Mouse (Mus musculus) kidney, embryonic 16.5 days (tissue): ENCODE data around the gene Prm1. TPM values are rescaled to one million over a fixed set of nuclear protein-coding genes. Genes with fewer than 3 reads are reported as not detected.
A peak's percentile ranks its signal among the peaks of the same experiment; 100 is the strongest.
"Not testable (repeated sequence)": the region's sequence is repeated elsewhere in the genome, so short reads cannot be mapped to it uniquely, and the experiment has no call there.

Source experiments
- ATAC-seq: fragments of 200-750 bp; cut with Nextera tagmentation; 2 replicates; pipeline ENCODE4 v1.8.0; 2017; ENCODE audit warnings: moderate TSS enrichment; ENCODE audit not compliant: low FRiP score, low TSS enrichment
- H3K27ac ChIP-seq: fragments of 300-500 bp; sonication (generic); 2 replicates; pipeline ENCODE4 v1.5.1; 2014; ENCODE audit warnings: low read length
- H3K27me3 ChIP-seq: fragments of 300-500 bp; sonication (generic); 2 replicates; pipeline ENCODE4 v1.6.1; 2014; ENCODE audit warnings: low read length, control low read depth, mixed read lengths; ENCODE audit not compliant: insufficient read depth
- H3K36me3 ChIP-seq: fragments of 300-500 bp; sonication (generic); 2 replicates; pipeline ENCODE4 v1.6.1; 2014; ENCODE audit warnings: low read length, control low read depth, mixed read lengths; ENCODE audit not compliant: insufficient read depth
- H3K4me1 ChIP-seq: fragments of 300-500 bp; sonication (generic); 2 replicates; pipeline ENCODE4 v1.6.1; 2014; ENCODE audit warnings: low read length, control low read depth, mixed read lengths; ENCODE audit not compliant: insufficient read depth
- H3K4me2 ChIP-seq: fragments of 300-500 bp; sonication (generic); replicated peaks from 2 replicates; pipeline ENCODE4 v1.6.1; 2014; ENCODE audit warnings: low read depth, low read length
- H3K4me3 ChIP-seq: fragments of 300-500 bp; sonication (generic); 2 replicates; pipeline ENCODE4 v1.5.1; 2014; ENCODE audit warnings: mild to moderate bottlenecking, low read length
- H3K9ac ChIP-seq: fragments of 300-500 bp; sonication (generic); replicated peaks from 2 replicates; pipeline ENCODE4 v1.6.1; 2014; ENCODE audit warnings: low read length
- H3K9me3 ChIP-seq: fragments of 300-500 bp; sonication (generic); 2 replicates; pipeline ENCODE4 v1.6.1; 2016; ENCODE audit warnings: low read length, control low read depth
- WGBS: fragments of 180-500 bp; shearing (Covaris S2); extraction: QIAGEN DNeasy Blood & Tissue Kit; methylation state at CpG from one replicate; pipeline ENCODE4 v1.1.7; 2014; 5-methylcytosine and 5-hydroxymethylcytosine counted together
- polyA plus RNA-seq: library from polyadenylated mRNA; unstranded; fragments of >200 nt; fragmentation: Nextera tagmentation; extraction: Ambion mirVana; gene quantifications from 2 replicates; pipeline ENCODE4 v1.2.1, GENCODE M21; 2015

Prm1 gene
- not detected in 2 replicates for polyA plus RNA-seq

DNA sequence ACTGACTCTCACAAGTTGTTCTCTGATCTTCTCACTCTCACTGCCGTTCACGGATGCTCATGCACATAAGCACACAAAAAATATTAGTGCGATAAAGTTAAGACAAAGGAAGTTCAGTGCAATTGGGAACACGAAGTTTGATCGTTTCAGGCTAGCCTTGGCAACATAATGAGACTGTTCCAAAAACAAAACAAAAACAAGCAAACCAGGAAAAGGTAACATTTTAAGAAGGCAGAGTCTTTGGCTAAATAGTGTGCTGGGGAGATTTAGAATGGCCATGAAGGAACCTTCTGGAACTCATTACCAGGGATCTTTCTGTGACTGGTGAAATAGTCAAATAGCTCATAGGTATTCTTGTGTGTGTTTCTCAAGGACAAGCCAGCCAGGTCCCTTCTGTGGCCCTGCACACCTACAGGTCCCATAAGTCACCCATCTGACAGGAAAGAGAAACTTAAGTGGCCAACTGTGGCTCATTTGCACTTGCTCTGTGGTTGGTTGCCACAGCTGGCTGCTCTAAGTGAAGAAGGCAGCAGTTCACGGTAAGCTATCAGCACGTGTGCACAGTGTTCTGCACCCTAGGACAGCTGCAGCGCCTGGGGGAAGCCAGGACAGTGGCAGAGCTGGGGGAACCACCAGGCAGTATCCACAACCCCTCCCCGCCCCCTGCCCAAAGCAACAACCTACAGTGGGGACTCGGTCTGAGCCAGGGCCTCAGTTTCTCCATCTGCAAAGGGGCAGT is at the start of gene Prm1:
Gene Prm1, minus strand, starts transcription at position 51 of the 739 bp plus-strand sequence.
- H3K9me3 ChIP-seq: no peaks in the 10 kb centered on the region
- ATAC-seq: no peak
- WGBS: 71% methylated on average over 10 of the region's 10 CpGs
- no peaks in the 10 kb centered on the region for H3K4me1 ChIP-seq
- no peaks in the 10 kb centered on the region for H3K36me3 ChIP-seq
- H3K27ac ChIP-seq: no peak within 1 kb of the TSS
- H3K4me2 ChIP-seq: no peak within 1 kb of the TSS
- no peaks in the 10 kb centered on the region for H3K27me3 ChIP-seq
- H3K4me3 ChIP-seq: no peak within 1 kb of the TSS
- no peak within 1 kb of the TSS for H3K9ac ChIP-seq

DNA sequence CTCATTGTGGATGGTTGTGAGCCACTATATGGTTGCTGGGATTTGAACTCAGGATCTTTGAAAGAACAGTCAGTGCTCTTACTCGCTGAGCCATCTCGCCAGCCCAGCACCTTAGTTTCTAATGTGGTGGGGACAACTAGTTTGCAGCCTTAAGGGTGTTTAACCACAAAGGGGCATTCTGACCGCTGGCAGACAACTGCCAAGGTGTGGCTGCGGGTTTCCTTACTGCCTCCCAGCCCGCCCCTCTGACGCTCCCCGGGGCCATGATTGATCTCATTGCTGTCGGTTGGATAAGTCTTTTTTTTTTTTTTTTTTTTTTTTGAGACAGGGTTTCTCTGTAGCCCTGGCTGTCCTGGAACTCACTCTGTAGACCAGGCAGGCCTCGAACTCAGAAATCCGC is 46.6 kb upstream of the Prm1 start:
- ATAC-seq, H3K27me3 ChIP-seq, H3K9me3 ChIP-seq, H3K36me3 ChIP-seq, H3K4me1 ChIP-seq, H3K4me3 ChIP-seq, H3K27ac ChIP-seq, H3K4me2 ChIP-seq, H3K9ac ChIP-seq: not testable (repeated sequence)
- 93% methylated on average over 10 of the region's 10 CpGs for WGBS

DNA sequence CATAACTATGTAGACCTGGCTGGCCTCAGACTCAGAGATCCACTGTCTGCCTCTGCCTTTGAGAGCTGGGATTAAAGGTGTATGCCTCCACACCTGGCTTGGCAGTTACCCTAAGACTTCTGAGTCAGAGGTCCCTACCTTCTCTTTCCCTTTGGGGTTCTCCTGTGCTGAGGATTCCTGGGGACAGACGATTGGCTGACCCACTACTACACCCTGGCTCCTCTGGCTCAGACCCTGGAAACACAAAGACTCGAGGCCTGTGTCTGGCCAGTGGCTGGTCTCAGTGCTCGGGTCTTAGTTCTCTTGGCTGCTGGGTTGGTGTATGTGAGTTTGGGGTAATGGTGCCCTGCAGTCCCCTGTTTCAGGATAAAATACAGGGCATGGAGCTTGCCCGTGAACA is 45.3 kb upstream of the Prm1 start:
- ATAC-seq: no peak
- Histone ChIP-seq H3K4me1 (peaks cover 8% of the 10 kb centered on the region; the same call in 1 of the 2 replicates), H3K9me3 (no peaks in the 10 kb centered on the region), H3K36me3 (no peaks in the 10 kb centered on the region), H3K4me2 (no peak overlapping the region), H3K4me3 (no peak overlapping the region), H3K9ac (no peak overlapping the region), H3K27me3 (no peaks in the 10 kb centered on the region), H3K27ac (no peak overlapping the region)
- WGBS: 71% methylated on average over 4 of the region's 4 CpGs

DNA sequence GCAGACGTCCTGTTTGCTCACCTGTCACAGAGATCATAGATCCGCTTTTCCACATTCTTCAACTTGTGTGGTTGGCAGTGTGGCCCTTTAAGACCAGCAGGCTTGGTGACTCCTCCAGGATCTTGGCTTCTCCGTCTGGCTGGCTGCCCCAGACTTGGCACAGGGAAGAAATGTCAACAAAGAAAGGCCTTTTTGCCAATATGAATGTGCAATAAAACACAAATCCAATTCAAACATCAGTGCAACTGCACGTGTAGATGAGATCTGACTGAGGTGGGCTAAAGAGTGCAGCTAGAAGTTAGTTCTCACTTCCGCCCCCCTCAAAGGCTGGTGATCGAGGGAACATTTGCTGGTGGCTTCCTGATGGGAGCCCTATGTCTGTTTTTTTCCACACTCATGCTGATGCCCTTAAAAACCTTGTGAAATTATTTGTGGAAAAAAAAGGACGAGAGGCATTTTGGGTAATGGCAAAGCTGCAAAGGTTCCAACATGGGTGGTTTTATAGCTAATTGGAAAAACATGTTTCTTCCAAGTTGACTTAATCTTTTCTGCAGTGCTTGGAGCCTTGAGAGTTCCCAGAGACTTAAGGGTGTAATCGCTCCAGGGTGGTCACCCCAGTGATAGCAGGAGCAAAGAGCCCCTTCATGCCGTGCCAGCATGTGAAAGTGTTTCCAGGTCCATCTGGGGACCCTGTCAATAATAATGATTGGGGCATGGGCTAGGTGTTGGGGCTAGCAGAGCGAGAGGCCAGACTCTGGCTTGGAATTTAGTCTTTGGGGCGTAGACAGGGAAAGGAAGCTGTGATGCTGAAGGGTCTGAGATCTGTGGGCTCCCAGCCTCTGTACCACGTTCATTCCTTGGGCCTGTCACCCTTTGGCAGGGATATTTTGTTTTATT is 44.6 kb upstream of the Prm1 start:
- Histone ChIP-seq H3K27ac (peak overlapping the region; percentile 33; the same call in 1 of the 2 replicates), H3K36me3 (no peaks in the 10 kb centered on the region), H3K4me3 (no peak overlapping the region), H3K9ac (no peak overlapping the region), H3K9me3 (no peaks in the 10 kb centered on the region), H3K27me3 (no peaks in the 10 kb centered on the region), H3K4me1 (peaks cover 8% of the 10 kb centered on the region; the same call in 1 of the 2 replicates), H3K4me2 (no peak overlapping the region)
- no peak for ATAC-seq
- WGBS: 63% methylated on average over 12 of the region's 12 CpGs

DNA sequence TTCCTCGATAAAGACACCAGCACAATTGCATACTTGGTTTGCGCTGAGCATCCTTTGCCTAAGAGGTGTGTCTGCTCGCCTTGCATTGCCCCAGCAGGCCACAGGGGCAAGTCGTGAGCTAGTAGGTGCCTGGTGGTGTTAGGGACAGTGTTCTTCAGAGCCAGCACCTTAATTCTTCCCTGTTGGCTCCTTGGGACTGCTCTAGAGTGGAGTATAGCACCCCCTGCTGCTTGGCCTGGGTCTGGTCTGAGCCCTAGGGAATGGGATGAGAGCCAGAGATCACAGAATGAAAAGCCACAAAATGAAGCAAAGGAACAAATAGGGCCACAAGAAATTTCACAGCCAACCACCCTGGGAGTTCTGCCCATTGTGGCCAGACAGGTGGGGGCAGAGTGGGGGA is 40.9 kb upstream of the Prm1 start:
- 55% methylated on average over 4 of the region's 4 CpGs for WGBS
- Histone ChIP-seq H3K9ac (no peak overlapping the region), H3K9me3 (no peaks in the 10 kb centered on the region), H3K36me3 (no peaks in the 10 kb centered on the region), H3K4me1 (peaks cover 32% of the 10 kb centered on the region), H3K27me3 (no peaks in the 10 kb centered on the region), H3K4me3 (no peak overlapping the region), H3K27ac (no peak overlapping the region), H3K4me2 (no peak overlapping the region)
- ATAC-seq: peak; percentile 78

DNA sequence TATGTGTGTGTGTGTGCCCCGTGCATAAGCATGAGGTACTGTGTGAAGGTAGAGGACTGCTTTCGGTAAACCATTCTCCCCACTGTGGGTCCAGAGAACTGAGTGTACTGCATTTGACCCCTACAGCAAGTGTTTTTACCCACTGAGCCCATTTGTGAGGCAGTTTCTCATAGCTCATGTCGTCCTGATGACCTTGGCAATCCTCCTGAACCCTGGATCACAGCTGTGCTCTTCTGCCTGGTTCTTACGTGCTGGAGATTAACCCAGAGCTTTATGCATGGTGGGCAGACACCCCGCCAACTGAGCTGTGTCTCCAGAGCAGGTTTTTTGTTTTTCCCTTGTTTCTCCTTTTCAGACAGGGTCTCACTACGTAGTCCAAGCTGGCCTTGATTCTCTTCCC is 40.3 kb upstream of the Prm1 start:
- WGBS: 78% methylated on average over 6 of the region's 6 CpGs
- no peaks in the 10 kb centered on the region for H3K36me3 ChIP-seq
- H3K9me3 ChIP-seq: no peaks in the 10 kb centered on the region
- H3K4me3 ChIP-seq: no peak overlapping the region
- H3K27ac ChIP-seq: no peak overlapping the region
- no peak for ATAC-seq
- H3K9ac ChIP-seq: no peak overlapping the region
- H3K27me3 ChIP-seq: no peaks in the 10 kb centered on the region
- H3K4me1 ChIP-seq: peaks cover 32% of the 10 kb centered on the region
- H3K4me2 ChIP-seq: no peak overlapping the region

DNA sequence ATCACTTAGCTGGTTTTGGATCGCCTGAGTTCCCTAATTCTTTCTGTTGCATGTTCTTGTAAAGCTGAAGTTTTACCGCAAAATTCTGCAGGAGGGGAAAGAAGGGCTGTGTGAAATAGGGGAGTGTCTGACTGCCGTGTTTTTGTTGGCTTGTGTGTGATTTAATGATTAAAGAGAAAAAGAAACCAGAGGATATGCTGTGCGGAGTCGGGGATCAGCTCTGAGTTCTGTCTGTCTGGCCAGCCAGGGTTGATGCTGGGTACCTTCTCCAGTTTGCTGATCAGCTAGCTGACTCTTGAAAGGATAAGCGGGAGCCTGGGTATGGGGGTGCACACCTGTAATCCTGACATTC is 38.7 kb upstream of the Prm1 start:
- Histone ChIP-seq H3K4me1 (peaks cover 29% of the 10 kb centered on the region), H3K27me3 (no peaks in the 10 kb centered on the region), H3K9ac (peak overlapping the region; percentile 1; the same call in 1 of the 2 replicates), H3K4me2 (peak overlapping the region; percentile 60), H3K36me3 (peaks cover 5% of the 10 kb centered on the region; the same call in 1 of the 2 replicates), H3K4me3 (peak overlapping the region; percentile 36), H3K27ac (peak overlapping the region; percentile 70), H3K9me3 (no peaks in the 10 kb centered on the region)
- WGBS: 41% methylated on average over 6 of the region's 6 CpGs
- no peak for ATAC-seq

DNA sequence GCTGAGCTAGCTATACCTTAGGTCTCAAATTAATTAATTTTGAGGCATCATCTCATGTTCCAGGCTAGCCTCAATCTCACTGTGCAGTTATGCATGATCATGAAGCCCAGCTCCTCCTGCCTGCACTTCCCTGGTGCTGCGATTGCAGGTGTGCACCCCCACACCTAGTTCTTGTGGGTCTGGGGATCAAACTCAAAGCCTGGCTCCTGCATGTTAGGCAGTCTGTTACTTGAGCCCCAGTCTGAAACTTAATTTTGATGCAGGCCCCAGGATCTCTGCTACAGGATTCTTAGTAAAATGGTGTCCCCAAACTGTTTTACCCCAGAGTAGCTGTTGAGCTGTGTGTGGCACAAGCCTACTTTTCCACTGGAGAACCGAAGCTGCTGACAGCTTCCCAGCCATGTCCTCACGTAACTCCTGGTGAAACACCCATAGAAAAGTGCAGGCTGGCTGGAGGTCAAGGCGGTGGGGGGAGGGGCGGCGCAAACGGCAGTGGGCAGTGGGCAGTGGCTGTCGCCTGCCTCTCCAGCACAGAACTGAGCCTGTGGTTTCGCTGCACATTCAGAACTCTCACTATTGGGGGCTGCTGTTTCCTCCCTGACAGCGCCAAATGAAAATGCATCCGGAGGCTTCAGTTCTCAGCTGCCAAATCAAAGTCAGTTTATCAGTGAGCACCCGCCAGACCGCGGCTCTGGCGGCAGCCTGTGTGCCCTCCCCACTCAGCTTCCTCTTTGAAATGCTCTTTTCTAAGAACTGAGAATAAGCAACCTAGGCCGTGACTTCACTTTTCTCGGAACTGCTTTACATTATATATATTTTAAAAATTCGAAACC is 38.1 kb upstream of the Prm1 start:
- peaks cover 5% of the 10 kb centered on the region; the same call in 1 of the 2 replicates for H3K36me3 ChIP-seq
- peak overlapping the region; percentile 46 for H3K9ac ChIP-seq
- WGBS: 11% methylated on average over 18 of the region's 18 CpGs
- peak overlapping the region; percentile 60 for H3K4me2 ChIP-seq
- peak overlapping the region; percentile 70 for H3K27ac ChIP-seq
- peak; percentile 32; the same call in 1 of the 2 replicates for ATAC-seq
- no peaks in the 10 kb centered on the region for H3K27me3 ChIP-seq
- peaks cover 34% of the 10 kb centered on the region for H3K4me1 ChIP-seq
- peak overlapping the region; percentile 36 for H3K4me3 ChIP-seq
- H3K9me3 ChIP-seq: no peaks in the 10 kb centered on the region

DNA sequence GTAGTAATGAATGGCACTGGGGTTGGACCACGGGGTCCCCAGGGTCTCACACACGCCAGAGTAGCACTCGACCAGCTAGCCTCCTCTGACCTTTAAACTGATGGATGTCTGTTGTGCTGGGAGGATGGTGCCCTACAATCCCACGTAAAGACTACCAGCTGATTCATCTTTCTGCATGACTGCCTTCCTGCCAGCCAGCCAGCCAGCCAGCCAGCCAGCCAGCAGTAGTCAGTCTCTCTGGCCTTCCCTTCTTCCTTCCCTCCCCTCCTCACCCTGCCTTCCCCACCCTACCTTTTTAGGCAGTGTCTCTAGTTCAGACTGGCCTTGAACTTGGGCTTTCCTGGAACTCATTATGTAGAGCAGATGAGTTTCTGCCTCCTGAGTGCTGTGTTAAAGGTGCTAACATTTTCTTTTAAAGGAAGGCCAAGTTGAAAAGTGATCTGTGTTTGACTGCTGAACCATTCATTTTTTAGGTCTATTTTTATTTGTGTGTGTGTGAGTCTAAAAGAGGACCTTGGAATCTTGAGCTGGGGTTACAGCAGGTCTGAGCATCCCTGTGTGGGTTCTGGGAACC is 36.7 kb upstream of the Prm1 start:
- H3K27me3 ChIP-seq: no peaks in the 10 kb centered on the region

More for the DNA sequence above, 36.7 kb upstream of the Prm1 start:
- Histone ChIP-seq H3K9ac (no peak overlapping the region), H3K9me3 (no peaks in the 10 kb centered on the region), H3K36me3 (peaks cover 5% of the 10 kb centered on the region; the same call in 1 of the 2 replicates), H3K4me3 (no peak overlapping the region), H3K4me1 (peaks cover 45% of the 10 kb centered on the region), H3K4me2 (no peak overlapping the region), H3K27ac (peak overlapping the region; percentile 17; the same call in 1 of the 2 replicates)
- 45% methylated on average over 4 of the region's 4 CpGs for WGBS
- peak; percentile 20 for ATAC-seq
